Mouse (Mus musculus): Measurements from ENCODE around the gene Dnajb11.

- TF ChIP-seq GATA1 (IDR thresholded peaks at IDR 0.05; ENCODE audit: borderline replicate concordance, low read length) (no peak), CTCF (IDR thresholded peaks at IDR 0.05; ENCODE audit: low read depth, low read length) (no peak), TAL1 (conservative IDR thresholded peaks at IDR 0.05; ENCODE audit: low read depth, low read length) (no peak)
Observed at GRCm38 (mm10) chr16:22891733-22892154, 34.1 kb downstream of the Dnajb11 start.

Data from G1E (cell line).